Mouse (Mus musculus) midbrain, embryonic 14.5 days (tissue): ENCODE measurements around the gene Dqx1. TPM values are rescaled to one million over a fixed set of nuclear protein-coding genes. Genes with fewer than 3 reads are reported as not detected.
A peak's percentile ranks its signal among the peaks of the same experiment; 100 is the strongest.

Source experiments
- ATAC-seq: fragments of 200-750 bp; cut with Nextera tagmentation; 2 replicates; pipeline ENCODE4 v1.8.0; 2017; ENCODE audit warnings: moderate number of reproducible peaks, moderate library complexity; ENCODE audit not compliant: low FRiP score, low TSS enrichment
- DNase-seq: peaks from one replicate; pipeline ENCODE4 v3.0.0-alpha.2; 2015
- H3K27ac ChIP-seq: fragments of 300-500 bp; sonication (generic); replicated peaks from 2 replicates; pipeline ENCODE4 v1.5.1; 2014; ENCODE audit warnings: mild to moderate bottlenecking, low read depth, low read length, moderate library complexity
- H3K27me3 ChIP-seq: fragments of 300-500 bp; sonication (generic); 2 replicates; pipeline ENCODE4 v1.6.1; 2014; ENCODE audit warnings: low read length, control low read depth, mixed read lengths; ENCODE audit not compliant: control insufficient read depth, insufficient read depth
- H3K36me3 ChIP-seq: fragments of 300-500 bp; sonication (generic); 2 replicates; pipeline ENCODE4 v1.6.1; 2014; ENCODE audit warnings: low read length, control low read depth; ENCODE audit not compliant: control insufficient read depth, insufficient read depth
- H3K4me1 ChIP-seq: fragments of 300-500 bp; sonication (generic); 2 replicates; pipeline ENCODE4 v1.6.1; 2014; ENCODE audit warnings: mild to moderate bottlenecking, antibody characterized with exemption, low read length, control low read depth; ENCODE audit not compliant: control insufficient read depth, insufficient read depth
- H3K4me2 ChIP-seq: fragments of 300-500 bp; sonication (generic); 2 replicates; pipeline ENCODE4 v1.6.1; 2014; ENCODE audit warnings: mild to moderate bottlenecking, low read length, moderate library complexity
- H3K4me3 ChIP-seq: fragments of 300-500 bp; sonication (generic); replicated peaks from 2 replicates; pipeline ENCODE4 v1.5.1; 2014; ENCODE audit warnings: low read depth, low read length
- H3K9ac ChIP-seq: fragments of 300-500 bp; sonication (generic); replicated peaks from 2 replicates; pipeline ENCODE4 v1.6.1; 2014; ENCODE audit warnings: mild to moderate bottlenecking, low read length, moderate library complexity
- H3K9me3 ChIP-seq: fragments of 300-500 bp; sonication (generic); 2 replicates; pipeline ENCODE4 v1.6.1; 2016; ENCODE audit warnings: low read length, control low read depth, mixed read lengths; ENCODE audit not compliant: control insufficient read depth
- WGBS: fragments of 180-500 bp; shearing (Covaris S2); extraction: QIAGEN DNeasy Blood & Tissue Kit; methylation state at CpG from one replicate; pipeline ENCODE4 v1.1.7; 2014; 5-methylcytosine and 5-hydroxymethylcytosine counted together
- polyA plus RNA-seq: library from polyadenylated mRNA; unstranded; fragments of >200 nt; fragmentation: Nextera tagmentation; extraction: Ambion mirVana; gene quantifications from 2 replicates; pipeline ENCODE4 v1.2.1, GENCODE M21; 2014

Dqx1 gene
- polyA plus RNA-seq, 1 experiment from 2014 or later = 0.68 TPM

GRCm38 (mm10) chr6:83058725-83059124, 1.1 kb downstream of the Dqx1 start:
- H3K4me2 ChIP-seq = no peak overlapping the region
- H3K9ac ChIP-seq = no peak overlapping the region
- 83% methylated on average over 2 of the region's 2 CpGs for WGBS
- no peaks in the 10 kb centered on the region for H3K9me3 ChIP-seq
- no peak overlapping the region for H3K4me3 ChIP-seq
- H3K27ac ChIP-seq = no peak overlapping the region
- DNase-seq = no peak
- ATAC-seq = no peak
- peaks cover 22% of the 10 kb centered on the region for H3K36me3 ChIP-seq
- H3K4me1 ChIP-seq = peaks cover 8% of the 10 kb centered on the region
- peaks cover 21% of the 10 kb centered on the region for H3K27me3 ChIP-seq

DNA sequence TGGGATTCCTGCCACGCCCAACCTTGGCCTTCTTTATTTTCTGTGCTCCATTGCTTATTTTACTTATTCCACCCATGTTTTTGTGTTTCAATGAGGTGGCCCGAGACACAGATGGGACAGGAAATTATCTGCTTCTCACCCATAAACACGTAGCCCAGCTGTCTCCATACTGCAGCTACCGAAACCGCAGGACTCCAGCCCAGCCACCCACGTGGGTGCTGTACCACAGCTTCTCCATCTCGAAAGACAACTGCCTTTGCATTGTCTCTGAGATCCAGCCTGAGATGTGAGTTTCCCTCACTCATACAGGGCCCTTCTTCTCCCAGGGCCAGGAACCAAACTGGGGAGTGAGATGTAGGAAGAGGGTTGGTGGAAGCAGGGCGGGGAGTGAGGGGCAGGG, 8.4 kb downstream of the Dqx1 start:
- ATAC-seq = no peak
- peaks cover 88% of the 10 kb centered on the region for H3K27me3 ChIP-seq
- no peak for DNase-seq
- no peak overlapping the region for H3K27ac ChIP-seq
- no peak overlapping the region for H3K4me3 ChIP-seq
- no peaks in the 10 kb centered on the region for H3K9me3 ChIP-seq
- no peaks in the 10 kb centered on the region for H3K36me3 ChIP-seq
- 0 out of 2 replicates have a peak, but pooled peaks cover 3% of the 10 kb centered on the region for H3K4me1 ChIP-seq
- 35% methylated on average over 8 of the region's 8 CpGs for WGBS
- no peak overlapping the region for H3K9ac ChIP-seq
- no peak overlapping the region for H3K4me2 ChIP-seq

DNA sequence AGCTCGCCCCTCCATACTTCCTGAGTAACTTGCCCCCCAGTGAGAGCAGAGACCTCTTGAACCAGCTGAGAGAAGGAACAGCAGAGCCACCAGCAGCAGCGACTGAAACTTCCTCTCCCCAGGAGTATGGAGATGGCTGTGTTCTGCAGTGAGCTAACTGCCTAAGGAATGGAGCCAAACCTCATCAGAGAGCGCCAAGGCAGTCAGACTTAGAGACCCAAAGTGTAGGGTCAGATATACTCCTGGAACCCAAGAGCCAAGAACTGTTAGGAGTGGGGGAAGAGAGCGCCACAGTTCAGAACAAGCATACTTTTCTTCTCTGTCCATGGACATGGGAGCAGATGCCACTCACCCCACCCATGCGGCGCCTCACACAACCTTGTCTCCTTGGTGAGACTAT, 8.8 kb downstream of the Dqx1 start:
- no peaks in the 10 kb centered on the region for H3K36me3 ChIP-seq
- no peak overlapping the region for H3K9ac ChIP-seq
- H3K27ac ChIP-seq = no peak overlapping the region
- DNase-seq = no peak
- peaks cover 90% of the 10 kb centered on the region for H3K27me3 ChIP-seq
- WGBS = 28% methylated on average over 6 of the region's 6 CpGs
- no peak for ATAC-seq
- H3K4me2 ChIP-seq = no peak overlapping the region
- H3K9me3 ChIP-seq = no peaks in the 10 kb centered on the region
- H3K4me3 ChIP-seq = no peak overlapping the region
- 0 out of 2 replicates have a peak, but pooled peaks cover 3% of the 10 kb centered on the region for H3K4me1 ChIP-seq

DNA sequence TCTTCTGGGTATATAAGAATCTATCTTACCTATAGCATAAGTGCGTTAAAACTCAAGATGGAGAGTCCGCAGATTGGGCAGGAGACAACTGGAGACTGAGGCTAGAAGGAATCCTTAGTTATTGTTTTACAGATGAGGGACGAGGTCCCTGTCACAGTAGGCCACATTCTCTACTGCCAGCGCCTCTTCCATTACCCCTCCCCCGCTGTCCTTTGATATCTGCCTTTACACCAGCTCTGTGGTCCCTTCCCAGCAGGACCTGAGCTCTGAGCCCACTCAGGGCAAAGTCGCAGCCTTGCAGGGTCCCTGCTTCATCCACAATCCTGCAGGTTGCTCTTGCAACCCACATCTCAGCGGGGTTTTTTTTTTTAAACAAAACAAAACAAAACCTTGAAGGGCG, 10.6 kb downstream of the Dqx1 start:
- no peak overlapping the region for H3K9ac ChIP-seq
- no peaks in the 10 kb centered on the region for H3K9me3 ChIP-seq
- no peaks in the 10 kb centered on the region for H3K36me3 ChIP-seq
- H3K4me3 ChIP-seq = peak overlapping the region; percentile 12; the same call in 1 of the 2 replicates
- H3K27ac ChIP-seq = no peak overlapping the region
- H3K4me2 ChIP-seq = no peak overlapping the region
- H3K4me1 ChIP-seq = 0 out of 2 replicates have a peak, but pooled peaks cover 3% of the 10 kb centered on the region
- DNase-seq (no peak), ATAC-seq (no peak)
- WGBS = 1% methylated on average over 8 of the region's 8 CpGs
- H3K27me3 ChIP-seq = peaks cover 93% of the 10 kb centered on the region

GRCm38 (mm10) chr6:83068706-83069487, 11.3 kb downstream of the Dqx1 start:
- no peak overlapping the region for H3K9ac ChIP-seq
- DNase-seq = no peak
- under 1% methylated on average over 81 of the region's 81 CpGs for WGBS
- no peak for ATAC-seq
- peak overlapping the region; percentile 12 for H3K4me3 ChIP-seq
- no peaks in the 10 kb centered on the region for H3K36me3 ChIP-seq
- peaks cover 94% of the 10 kb centered on the region for H3K27me3 ChIP-seq
- H3K4me2 ChIP-seq = peak overlapping the region; percentile 33; the same call in 1 of the 2 replicates
- 0 out of 2 replicates have a peak, but pooled peaks cover 3% of the 10 kb centered on the region for H3K4me1 ChIP-seq
- H3K9me3 ChIP-seq = no peaks in the 10 kb centered on the region
- H3K27ac ChIP-seq = no peak overlapping the region

DNA sequence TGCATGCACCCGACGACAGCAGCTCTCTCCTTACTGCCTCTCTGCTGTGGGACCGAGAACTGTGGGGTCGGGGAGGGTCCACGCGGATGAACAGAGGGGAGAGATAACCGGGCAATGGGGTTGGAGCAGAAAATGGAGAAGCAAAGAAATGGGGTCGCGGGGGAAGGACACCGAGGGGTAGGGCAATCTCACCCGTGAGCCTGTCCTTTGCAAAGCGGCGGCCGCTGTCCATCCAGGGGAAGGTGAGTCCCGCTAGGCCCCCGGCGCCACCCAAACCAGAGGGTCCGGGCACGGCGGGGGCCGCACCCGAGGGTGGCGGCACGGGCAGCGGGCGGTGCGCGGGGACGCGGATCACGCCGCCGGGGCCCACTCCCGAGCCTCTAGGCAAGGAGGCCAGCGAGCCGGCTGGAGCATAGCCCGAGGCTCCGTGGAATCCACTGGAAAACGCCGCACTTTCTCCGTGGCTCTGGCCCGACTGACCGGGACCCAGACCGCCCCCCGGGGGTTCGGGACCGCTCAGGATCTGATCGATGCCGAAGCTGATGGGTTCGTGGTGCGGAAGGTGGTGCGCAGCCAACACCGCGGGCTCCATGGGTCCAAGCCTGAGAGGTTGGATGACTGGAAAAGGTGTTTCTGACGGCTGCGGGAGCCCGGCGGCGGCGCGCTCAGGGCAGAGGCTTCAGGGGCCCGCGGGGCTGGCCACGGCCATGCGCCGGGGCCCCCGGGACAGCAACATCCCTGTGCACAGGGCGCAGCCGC, 12.0 kb downstream of the Dqx1 start:
- no peak for DNase-seq
- no peak for ATAC-seq

GRCm38 (mm10) chr6:83070247-83070310, 12.4 kb downstream of the Dqx1 start, which contains the start of gene Tlx2:
TSS of gene Tlx2 (minus strand) at chr6:83070293.
- ATAC-seq = no peak
- DNase-seq = no peak
- no peak within 1 kb of the TSS for H3K27ac ChIP-seq
- H3K4me1 ChIP-seq = 0 out of 2 replicates have a peak, but pooled peaks cover 3% of the 10 kb centered on the region
- no peaks in the 10 kb centered on the region for H3K36me3 ChIP-seq
- H3K4me3 ChIP-seq = no peak within 1 kb of the TSS; the same call in 1 of the 2 replicates
- under 1% methylated on average over 10 of the region's 10 CpGs for WGBS
- H3K9me3 ChIP-seq = no peaks in the 10 kb centered on the region
- H3K27me3 ChIP-seq = peaks cover 93% of the 10 kb centered on the region
- H3K9ac ChIP-seq = no peak within 1 kb of the TSS
- 0 out of 2 replicates have a peak within 1 kb of the TSS, but pooled peaks have one; percentile 10 for H3K4me2 ChIP-seq

More for the DNA sequence above, 12.0 kb downstream of the Dqx1 start:
- Histone ChIP-seq H3K36me3 (no peaks in the 10 kb centered on the region), H3K4me3 (no peak overlapping the region), H3K4me1 (0 out of 2 replicates have a peak, but pooled peaks cover 3% of the 10 kb centered on the region), H3K27ac (no peak overlapping the region), H3K9ac (no peak overlapping the region), H3K27me3 (peaks cover 93% of the 10 kb centered on the region), H3K9me3 (no peaks in the 10 kb centered on the region), H3K4me2 (0 out of 2 replicates have a peak overlapping the region, but pooled peaks have one; percentile 10)
- under 1% methylated on average over 68 of the region's 69 CpGs for WGBS

GRCm38 (mm10) chr6:83070311-83071219, 12.9 kb downstream of the Dqx1 start:
- no peak overlapping the region for H3K9ac ChIP-seq
- no peaks in the 10 kb centered on the region for H3K36me3 ChIP-seq
- 0 out of 2 replicates have a peak, but pooled peaks cover 3% of the 10 kb centered on the region for H3K4me1 ChIP-seq
- no peak overlapping the region for H3K4me3 ChIP-seq
- H3K27me3 ChIP-seq = peaks cover 93% of the 10 kb centered on the region
- 0 out of 2 replicates have a peak overlapping the region, but pooled peaks have one; percentile 10 for H3K4me2 ChIP-seq
- WGBS = under 1% methylated on average over 53 of the region's 58 CpGs
- DNase-seq = peak; percentile 46
- H3K27ac ChIP-seq = no peak overlapping the region
- H3K9me3 ChIP-seq = no peaks in the 10 kb centered on the region
- ATAC-seq = 0 out of 2 replicates have a peak, but pooled peaks have one; percentile 24
